Mouse (Mus musculus) hindbrain, embryonic 13.5 days (tissue): ENCODE measurements around the gene Uqcc1. TPM values are rescaled to one million over a fixed set of nuclear protein-coding genes. Genes with fewer than 3 reads are reported as not detected.

ENCODE experiments used
- ATAC-seq: fragments of 200-750 bp; cut with Nextera tagmentation; 2 replicates; pipeline ENCODE4 v1.8.0; 2017; ENCODE audit warnings: moderate TSS enrichment; ENCODE audit not compliant: low FRiP score
- H3K27ac ChIP-seq: fragments of 300-500 bp; sonication (generic); 2 replicates; pipeline ENCODE4 v1.5.1; 2015; ENCODE audit warnings: inconsistent platforms, mild to moderate bottlenecking, moderate library complexity
- H3K27me3 ChIP-seq: fragments of 300-500 bp; sonication (generic); 2 replicates; pipeline ENCODE4 v1.6.1; 2015; ENCODE audit warnings: mild to moderate bottlenecking, inconsistent platforms
- H3K36me3 ChIP-seq: fragments of 300-500 bp; sonication (generic); 2 replicates; pipeline ENCODE4 v1.6.1; 2015; ENCODE audit warnings: mild to moderate bottlenecking, inconsistent platforms
- H3K4me1 ChIP-seq: fragments of 300-500 bp; sonication (generic); replicated peaks from 2 replicates; pipeline ENCODE4 v1.6.1; 2015; ENCODE audit warnings: inconsistent platforms
- H3K4me2 ChIP-seq: fragments of 300-500 bp; sonication (generic); 2 replicates; pipeline ENCODE4 v1.6.1; 2015; ENCODE audit warnings: inconsistent platforms, mild to moderate bottlenecking, moderate library complexity
- H3K4me3 ChIP-seq: fragments of 300-500 bp; sonication (generic); 2 replicates; pipeline ENCODE4 v1.5.1; 2015; ENCODE audit warnings: mild to moderate bottlenecking, inconsistent platforms
- H3K9ac ChIP-seq: fragments of 300-500 bp; sonication (generic); 2 replicates; pipeline ENCODE4 v1.6.1; 2015; ENCODE audit warnings: mild to moderate bottlenecking, inconsistent platforms
- H3K9me3 ChIP-seq: fragments of 300-500 bp; sonication (generic); 2 replicates; pipeline ENCODE4 v1.6.1; 2016; ENCODE audit warnings: inconsistent platforms
- WGBS: fragments of 180-500 bp; shearing (Covaris S2); methylation state at CpG from one replicate; pipeline ENCODE4 v1.1.7; 2015; 5-methylcytosine and 5-hydroxymethylcytosine counted together
- polyA plus RNA-seq: library from polyadenylated mRNA; unstranded; fragments of >200 nt; fragmentation: Nextera tagmentation; extraction: Ambion mirVana; gene quantifications from 2 replicates; pipeline ENCODE4 v1.2.1, GENCODE M21; 2015

Gene Uqcc1
- polyA plus RNA-seq, 1 experiment from 2014 or later = 57.6 TPM

- no peak overlapping the region for H3K4me3 ChIP-seq
- no peak overlapping the region for H3K9ac ChIP-seq
- H3K4me1 ChIP-seq = no peaks in the 10 kb centered on the region
- ATAC-seq = no peak
- H3K27me3 ChIP-seq = no peaks in the 10 kb centered on the region
- no peaks in the 10 kb centered on the region for H3K9me3 ChIP-seq
- H3K4me2 ChIP-seq = no peak overlapping the region
- H3K27ac ChIP-seq = no peak overlapping the region
- 89% methylated on average over 6 of the region's 6 CpGs for WGBS
- peaks cover 69% of the 10 kb centered on the region for H3K36me3 ChIP-seq
Measured at GRCm38 (mm10) chr2:155914684-155915083, 15.4 kb downstream of the Uqcc1 start.

GRCm38 (mm10) chr2:155903632-155904008 is 26.5 kb downstream of the Uqcc1 start:
- Histone ChIP-seq H3K4me1 (no peaks in the 10 kb centered on the region), H3K4me2 (no peak overlapping the region), H3K27me3 (no peaks in the 10 kb centered on the region), H3K27ac (no peak overlapping the region), H3K9ac (no peak overlapping the region), H3K4me3 (no peak overlapping the region), H3K36me3 (peaks cover 36% of the 10 kb centered on the region), H3K9me3 (no peaks in the 10 kb centered on the region)
- WGBS = 95% methylated on average over 6 of the region's 6 CpGs
- ATAC-seq = no peak

GRCm38 (mm10) chr2:155902989-155903631 is 27.0 kb downstream of the Uqcc1 start:
- Histone ChIP-seq H3K4me3 (no peak overlapping the region), H3K4me2 (no peak overlapping the region), H3K27me3 (no peaks in the 10 kb centered on the region), H3K4me1 (no peaks in the 10 kb centered on the region), H3K27ac (no peak overlapping the region), H3K36me3 (peaks cover 36% of the 10 kb centered on the region), H3K9me3 (no peaks in the 10 kb centered on the region), H3K9ac (no peak overlapping the region)
- no peak for ATAC-seq
- WGBS = 91% methylated on average over 16 of the region's 16 CpGs

GRCm38 (mm10) chr2:155895046-155895735 is 34.9 kb downstream of the Uqcc1 start:
- Histone ChIP-seq H3K27ac (no peak overlapping the region), H3K4me3 (no peak overlapping the region), H3K36me3 (peaks cover 64% of the 10 kb centered on the region), H3K4me2 (no peak overlapping the region), H3K9ac (no peak overlapping the region), H3K4me1 (no peaks in the 10 kb centered on the region), H3K27me3 (no peaks in the 10 kb centered on the region), H3K9me3 (no peaks in the 10 kb centered on the region)
- no peak for ATAC-seq
- WGBS = 88% methylated on average over 16 of the region's 16 CpGs

- H3K4me1 ChIP-seq = no peaks in the 10 kb centered on the region
- peaks cover 57% of the 10 kb centered on the region for H3K36me3 ChIP-seq
- WGBS = 90% methylated on average over 13 of the region's 13 CpGs
- no peak overlapping the region for H3K9ac ChIP-seq
- H3K4me3 ChIP-seq = no peak overlapping the region
- no peaks in the 10 kb centered on the region for H3K9me3 ChIP-seq
- no peak overlapping the region for H3K27ac ChIP-seq
- H3K4me2 ChIP-seq = no peak overlapping the region
- no peak for ATAC-seq
- H3K27me3 ChIP-seq = no peaks in the 10 kb centered on the region
Measured at GRCm38 (mm10) chr2:155894307-155895045, 35.6 kb downstream of the Uqcc1 start.

- no peaks in the 10 kb centered on the region for H3K27me3 ChIP-seq
- ATAC-seq = no peak
- 96% methylated on average over 12 of the region's 12 CpGs for WGBS
- H3K4me2 ChIP-seq = no peak overlapping the region
- no peak overlapping the region for H3K4me3 ChIP-seq
- peaks cover 34% of the 10 kb centered on the region for H3K36me3 ChIP-seq
- H3K27ac ChIP-seq = no peak overlapping the region
- no peaks in the 10 kb centered on the region for H3K4me1 ChIP-seq
- H3K9ac ChIP-seq = no peak overlapping the region
- no peaks in the 10 kb centered on the region for H3K9me3 ChIP-seq
Measured at GRCm38 (mm10) chr2:155886776-155887175, 43.3 kb downstream of the Uqcc1 start.

- H3K9me3 ChIP-seq = no peaks in the 10 kb centered on the region
- no peak overlapping the region for H3K4me3 ChIP-seq
- H3K36me3 ChIP-seq = peaks cover 31% of the 10 kb centered on the region
- no peak for ATAC-seq
- H3K9ac ChIP-seq = no peak overlapping the region
- no peaks in the 10 kb centered on the region for H3K4me1 ChIP-seq
- H3K27ac ChIP-seq = no peak overlapping the region
- no peak overlapping the region for H3K4me2 ChIP-seq
- no peaks in the 10 kb centered on the region for H3K27me3 ChIP-seq
- 83% methylated on average over 10 of the region's 10 CpGs for WGBS
Measured at GRCm38 (mm10) chr2:155885271-155885697, 44.8 kb downstream of the Uqcc1 start.

- Histone ChIP-seq H3K27ac (no peak overlapping the region), H3K4me1 (no peaks in the 10 kb centered on the region), H3K4me2 (no peak overlapping the region), H3K9me3 (no peaks in the 10 kb centered on the region), H3K27me3 (no peaks in the 10 kb centered on the region), H3K9ac (no peak overlapping the region), H3K4me3 (no peak overlapping the region), H3K36me3 (peaks cover 42% of the 10 kb centered on the region)
- ATAC-seq = no peak
- WGBS = 89% methylated on average over 3 of the region's 3 CpGs
Measured at GRCm38 (mm10) chr2:155882087-155882486, 48.0 kb downstream of the Uqcc1 start.

GRCm38 (mm10) chr2:155878964-155879876 is 50.9 kb downstream of the Uqcc1 start:
- Histone ChIP-seq H3K4me2 (no peak overlapping the region), H3K27ac (no peak overlapping the region), H3K27me3 (no peaks in the 10 kb centered on the region), H3K9ac (no peak overlapping the region), H3K4me1 (no peaks in the 10 kb centered on the region), H3K4me3 (no peak overlapping the region), H3K9me3 (no peaks in the 10 kb centered on the region), H3K36me3 (peaks cover 49% of the 10 kb centered on the region)
- WGBS = 86% methylated on average over 20 of the region's 21 CpGs
- no peak for ATAC-seq

GRCm38 (mm10) chr2:155873636-155874035 is 56.5 kb downstream of the Uqcc1 start:
- ATAC-seq = no peak
- peaks cover 31% of the 10 kb centered on the region for H3K4me1 ChIP-seq
- H3K9ac ChIP-seq = no peak overlapping the region
- no peaks in the 10 kb centered on the region for H3K9me3 ChIP-seq
- no peak overlapping the region for H3K4me3 ChIP-seq
- H3K4me2 ChIP-seq = no peak overlapping the region
- no peaks in the 10 kb centered on the region for H3K27me3 ChIP-seq
- WGBS = 86% methylated on average over 6 of the region's 6 CpGs
- H3K27ac ChIP-seq = no peak overlapping the region; the same call in 1 of the 2 replicates
- H3K36me3 ChIP-seq = peaks cover 32% of the 10 kb centered on the region

GRCm38 (mm10) chr2:155872930-155873507 is 57.1 kb downstream of the Uqcc1 start:
- 53% methylated on average over 10 of the region's 10 CpGs for WGBS
- Histone ChIP-seq H3K9ac (peak overlapping the region; percentile 43), H3K27ac (peak overlapping the region; percentile 83), H3K4me2 (no peak overlapping the region), H3K36me3 (peaks cover 34% of the 10 kb centered on the region), H3K9me3 (no peaks in the 10 kb centered on the region), H3K27me3 (no peaks in the 10 kb centered on the region), H3K4me3 (no peak overlapping the region), H3K4me1 (peaks cover 31% of the 10 kb centered on the region)
- ATAC-seq = no peak
